Mouse (Mus musculus): Measurements from ENCODE around the gene Ryr2. TPM values are rescaled to one million over a fixed set of nuclear protein-coding genes. Genes with fewer than 3 reads are reported as not detected.

The Ryr2 gene
- polyA plus RNA-seq, 1 experiment from 2014 or later, result 0.16 TPM

DNA sequence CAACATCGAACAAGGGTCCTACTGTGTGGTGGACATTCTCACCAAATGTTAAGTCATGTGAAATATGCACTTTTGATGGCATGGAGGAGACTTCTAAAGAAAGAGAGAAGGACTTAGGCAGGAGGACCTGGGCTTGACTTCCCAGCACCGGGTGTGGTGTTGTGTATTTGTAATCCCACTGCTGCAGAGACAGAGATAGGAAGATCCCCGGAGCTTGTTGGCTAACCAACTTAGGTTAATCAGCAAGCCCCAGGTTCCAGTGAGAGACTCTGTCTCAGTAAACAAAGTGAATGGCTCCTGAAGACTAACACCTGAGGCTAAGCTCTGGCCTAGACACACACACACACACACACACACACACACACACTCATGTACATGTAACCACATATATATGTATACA lies 7.3 kb downstream of the Ryr2 start:
- 59% methylated on average over 3 of the region's 3 CpGs for WGBS (ENCODE audit: insufficient replicate concordance)
- Histone ChIP-seq H3K4me1 (ENCODE audit: insufficient read depth) (no peaks in the 10 kb centered on the region), H3K4me3 (ENCODE audit: low read depth, low read length) (no peak overlapping the region), H3K4me2 (ENCODE audit: low read depth, low read length) (no peak overlapping the region), H3K27me3 (ENCODE audit: insufficient read depth, low read length) (peaks cover 3% of the 10 kb centered on the region), H3K9ac (replicated peaks) (no peak overlapping the region), H3K27ac (ENCODE audit: low read depth) (no peak overlapping the region), H3K9me3 (ENCODE audit: low read length) (no peaks in the 10 kb centered on the region), H3K36me3 (replicated peaks; ENCODE audit: insufficient read depth, low read length) (no peaks in the 10 kb centered on the region)
- TF ChIP-seq CTCF (IDR thresholded peaks at IDR 0.05; ENCODE audit: low read depth) (no peak), EP300 (IDR thresholded peaks at IDR 0.05; ENCODE audit: low read depth) (no peak)
- DNase-seq, result no peak
- ATAC-seq, result peak; percentile 25; the same call in 1 of the 2 replicates

DNA sequence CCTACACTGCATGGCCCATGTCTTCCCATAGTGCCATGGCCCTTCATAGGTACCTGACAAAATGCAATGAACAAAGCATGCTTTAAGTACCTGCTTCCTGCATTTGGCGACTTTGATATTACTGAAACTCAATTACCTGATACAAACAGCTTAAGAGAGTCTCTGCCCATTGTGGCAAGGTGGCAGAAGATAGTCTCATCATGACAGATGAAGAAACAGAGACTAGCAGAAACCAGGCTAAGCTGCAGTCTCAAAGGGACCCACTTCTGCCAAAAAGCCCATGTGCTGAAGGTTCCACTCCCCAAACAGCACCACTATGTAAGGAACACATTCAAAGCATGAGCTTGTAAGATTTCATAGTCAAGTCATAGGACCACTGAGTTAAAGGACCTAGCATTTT lies 7.8 kb downstream of the Ryr2 start:
- no peak overlapping the region for H3K9ac ChIP-seq (replicated peaks)
- WGBS (ENCODE audit: insufficient replicate concordance), result 77% methylated on average over 1 of the region's 1 CpGs
- H3K4me1 ChIP-seq (ENCODE audit: insufficient read depth), result no peaks in the 10 kb centered on the region
- no peak for ATAC-seq
- no peak overlapping the region for H3K27ac ChIP-seq (ENCODE audit: low read depth)
- H3K27me3 ChIP-seq (ENCODE audit: insufficient read depth, low read length), result no peaks in the 10 kb centered on the region
- H3K4me2 ChIP-seq (ENCODE audit: low read depth, low read length), result no peak overlapping the region
- TF ChIP-seq CTCF (IDR thresholded peaks at IDR 0.05; ENCODE audit: low read depth) (no peak), EP300 (IDR thresholded peaks at IDR 0.05; ENCODE audit: low read depth) (no peak)
- no peaks in the 10 kb centered on the region for H3K36me3 ChIP-seq (replicated peaks; ENCODE audit: insufficient read depth, low read length)
- H3K9me3 ChIP-seq (ENCODE audit: low read length), result no peaks in the 10 kb centered on the region
- no peak for DNase-seq
- H3K4me3 ChIP-seq (ENCODE audit: low read depth, low read length), result no peak overlapping the region

DNA sequence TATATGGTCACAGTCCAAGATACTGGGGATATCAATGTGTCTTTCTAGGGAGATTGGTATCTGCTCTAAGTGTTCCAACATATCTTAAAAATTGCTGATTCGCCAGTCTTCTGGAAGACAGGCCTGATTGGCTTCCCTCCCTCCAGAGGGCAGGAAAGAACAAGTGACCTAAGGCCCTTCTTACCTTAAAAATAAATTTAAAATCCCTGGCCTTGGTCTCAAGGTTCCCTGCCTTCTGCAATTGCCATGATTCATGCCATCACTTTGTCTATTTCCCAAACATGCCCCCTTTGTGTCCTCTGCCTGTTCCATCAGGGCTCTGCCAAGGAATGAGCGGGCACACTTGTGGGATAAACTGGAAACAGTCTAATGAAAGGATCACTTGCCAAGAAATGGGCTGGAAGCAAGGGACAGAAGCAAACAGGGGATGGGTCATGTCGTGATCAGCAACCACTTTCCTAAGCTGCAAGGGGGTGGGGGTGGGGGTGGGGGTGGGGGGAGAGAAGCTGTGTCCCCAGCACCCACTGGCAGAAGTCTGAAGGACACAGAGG lies 10.3 kb downstream of the Ryr2 start:
- TF ChIP-seq CTCF (IDR thresholded peaks at IDR 0.05; ENCODE audit: low read depth), result no peak
- TF ChIP-seq EP300 (IDR thresholded peaks at IDR 0.05; ENCODE audit: low read depth), result no peak
- WGBS (ENCODE audit: insufficient replicate concordance), result 62% methylated on average over 3 of the region's 3 CpGs
- no peak for ATAC-seq

DNA sequence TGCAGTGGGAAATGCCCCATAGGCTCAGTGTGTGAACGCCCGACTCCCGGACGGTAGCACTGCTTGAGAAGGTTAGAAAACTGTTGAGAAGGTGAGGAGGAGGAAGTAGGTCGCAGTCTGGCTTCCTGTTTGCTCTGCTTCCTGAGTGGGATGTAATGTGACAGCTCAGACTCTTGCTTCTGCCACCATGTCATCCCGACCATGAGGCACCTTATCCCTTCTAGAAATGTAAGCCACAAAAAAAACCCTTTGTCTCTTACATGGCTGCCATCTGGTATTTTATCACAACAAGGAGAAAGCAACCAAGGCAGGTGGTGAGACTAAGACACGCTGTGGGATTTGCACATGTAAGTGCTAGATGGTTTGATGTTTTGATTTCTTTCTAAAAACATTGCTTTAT lies 12.2 kb downstream of the Ryr2 start:
- Histone ChIP-seq H3K27me3 (ENCODE audit: insufficient read depth, low read length) (no peaks in the 10 kb centered on the region), H3K4me1 (ENCODE audit: insufficient read depth) (no peaks in the 10 kb centered on the region), H3K36me3 (replicated peaks; ENCODE audit: insufficient read depth, low read length) (no peaks in the 10 kb centered on the region), H3K9me3 (ENCODE audit: low read length) (no peaks in the 10 kb centered on the region), H3K27ac (ENCODE audit: low read depth) (no peak overlapping the region), H3K9ac (replicated peaks) (no peak overlapping the region), H3K4me3 (ENCODE audit: low read depth, low read length) (no peak overlapping the region), H3K4me2 (ENCODE audit: low read depth, low read length) (no peak overlapping the region)
- DNase-seq (no peak), ATAC-seq (no peak)
- TF ChIP-seq EP300 (IDR thresholded peaks at IDR 0.05; ENCODE audit: low read depth) (no peak), CTCF (IDR thresholded peaks at IDR 0.05; ENCODE audit: low read depth) (no peak)
- 38% methylated on average over 7 of the region's 7 CpGs for WGBS (ENCODE audit: insufficient replicate concordance)

More for the DNA sequence above, 10.3 kb downstream of the Ryr2 start:
- no peaks in the 10 kb centered on the region for H3K9me3 ChIP-seq (ENCODE audit: low read length)
- no peak overlapping the region for H3K9ac ChIP-seq (replicated peaks)
- no peak overlapping the region for H3K4me3 ChIP-seq (ENCODE audit: low read depth, low read length)
- H3K27me3 ChIP-seq (ENCODE audit: insufficient read depth, low read length), result no peaks in the 10 kb centered on the region
- H3K27ac ChIP-seq (ENCODE audit: low read depth), result no peak overlapping the region
- DNase-seq, result no peak
- H3K4me1 ChIP-seq (ENCODE audit: insufficient read depth), result no peaks in the 10 kb centered on the region
- no peak overlapping the region for H3K4me2 ChIP-seq (ENCODE audit: low read depth, low read length)
- no peaks in the 10 kb centered on the region for H3K36me3 ChIP-seq (replicated peaks; ENCODE audit: insufficient read depth, low read length)

DNA sequence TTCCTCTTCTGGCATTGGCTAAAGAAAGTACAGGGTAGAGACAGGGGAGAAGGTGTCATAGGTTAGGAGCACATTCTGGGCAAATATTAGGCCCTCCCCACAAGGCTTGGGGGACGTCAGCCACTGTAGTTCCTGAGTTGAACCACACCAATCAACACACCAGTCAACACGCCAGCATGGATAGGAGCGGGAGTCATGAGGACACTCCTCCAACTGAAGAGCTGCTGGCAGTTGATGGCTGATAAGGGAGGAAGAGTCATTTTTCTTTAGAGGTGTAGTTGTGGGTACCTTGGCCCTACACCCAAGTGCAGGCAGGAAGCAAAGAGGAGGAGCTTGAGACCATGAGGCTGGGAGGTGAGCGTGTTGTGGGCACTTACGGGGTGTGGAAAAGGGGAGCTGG lies 13.6 kb downstream of the Ryr2 start:
- no peaks in the 10 kb centered on the region for H3K36me3 ChIP-seq (replicated peaks; ENCODE audit: insufficient read depth, low read length)
- 70% methylated on average over 5 of the region's 5 CpGs for WGBS (ENCODE audit: insufficient replicate concordance)
- no peak for ATAC-seq

DNA sequence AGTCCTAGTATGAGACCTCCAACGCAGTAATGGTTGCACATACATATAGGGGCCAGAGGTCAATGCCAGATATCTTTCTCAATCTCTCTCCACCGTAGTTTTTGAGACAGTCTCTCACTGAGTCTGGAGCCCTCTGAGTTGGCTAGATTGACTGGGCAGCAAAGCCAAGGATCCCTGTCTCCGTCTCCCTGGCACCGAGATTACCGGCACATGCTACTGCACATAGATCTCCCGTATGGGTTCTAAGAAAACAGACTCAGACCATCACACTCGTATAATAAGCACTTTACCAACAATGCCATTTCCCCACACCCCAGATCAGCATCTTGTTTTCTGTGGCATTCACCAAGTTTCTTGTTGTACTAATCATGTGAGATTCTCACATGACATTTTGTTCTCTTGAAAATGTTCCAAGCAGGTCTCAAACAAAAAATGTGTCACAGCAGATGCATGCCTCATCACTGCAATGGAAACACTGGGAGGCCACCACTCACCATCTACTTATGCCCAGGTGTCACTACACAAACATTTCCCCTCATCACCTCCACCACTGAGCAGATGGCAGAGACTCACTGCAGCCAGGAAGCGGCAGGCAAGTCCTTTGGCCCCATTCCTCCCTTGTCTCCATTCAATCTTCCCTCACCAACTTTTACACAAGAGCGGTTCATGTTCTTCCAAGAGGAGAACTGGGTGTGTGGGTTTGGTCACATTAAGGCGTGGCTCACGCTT lies 14.2 kb downstream of the Ryr2 start:
- no peaks in the 10 kb centered on the region for H3K27me3 ChIP-seq (ENCODE audit: insufficient read depth, low read length)
- no peak overlapping the region for H3K27ac ChIP-seq (ENCODE audit: low read depth)
- no peaks in the 10 kb centered on the region for H3K4me1 ChIP-seq (ENCODE audit: insufficient read depth)
- H3K36me3 ChIP-seq (replicated peaks; ENCODE audit: insufficient read depth, low read length), result no peaks in the 10 kb centered on the region
- no peak overlapping the region for H3K9ac ChIP-seq (replicated peaks)
- no peak overlapping the region for H3K4me3 ChIP-seq (ENCODE audit: low read depth, low read length)
- no peak for TF ChIP-seq CTCF (IDR thresholded peaks at IDR 0.05; ENCODE audit: low read depth)
- no peak for TF ChIP-seq EP300 (IDR thresholded peaks at IDR 0.05; ENCODE audit: low read depth)
- no peaks in the 10 kb centered on the region for H3K9me3 ChIP-seq (ENCODE audit: low read length)
- no peak overlapping the region for H3K4me2 ChIP-seq (ENCODE audit: low read depth, low read length)
- WGBS (ENCODE audit: insufficient replicate concordance), result 80% methylated on average over 11 of the region's 11 CpGs
- DNase-seq (no peak), ATAC-seq (no peak)

More for the DNA sequence above, 13.6 kb downstream of the Ryr2 start:
- no peak for DNase-seq
- H3K4me1 ChIP-seq (ENCODE audit: insufficient read depth), result no peaks in the 10 kb centered on the region
- no peak for TF ChIP-seq CTCF (IDR thresholded peaks at IDR 0.05; ENCODE audit: low read depth)
- TF ChIP-seq EP300 (IDR thresholded peaks at IDR 0.05; ENCODE audit: low read depth), result no peak
- no peak overlapping the region for H3K9ac ChIP-seq (replicated peaks)
- H3K27ac ChIP-seq (ENCODE audit: low read depth), result no peak overlapping the region
- no peaks in the 10 kb centered on the region for H3K9me3 ChIP-seq (ENCODE audit: low read length)
- no peak overlapping the region for H3K4me2 ChIP-seq (ENCODE audit: low read depth, low read length)
- no peaks in the 10 kb centered on the region for H3K27me3 ChIP-seq (ENCODE audit: insufficient read depth, low read length)
- no peak overlapping the region for H3K4me3 ChIP-seq (ENCODE audit: low read depth, low read length)
